Mouse (Mus musculus): Measurements from ENCODE around the gene Ms4a10.
A peak's percentile ranks its signal among the peaks of the same experiment; 100 is the strongest.

- peak; percentile 78 for TF ChIP-seq USF1 (IDR thresholded peaks at IDR 0.05; ENCODE audit: low read depth, low read length)
- no peak for TF ChIP-seq MAFK (IDR thresholded peaks at IDR 0.05; ENCODE audit: borderline replicate concordance, low read depth, low read length)
- no peak for TF ChIP-seq ELF1 (IDR thresholded peaks at IDR 0.05; ENCODE audit: low read depth, low read length)
- no peak for TF ChIP-seq POLR2A (IDR thresholded peaks at IDR 0.05; ENCODE audit: control insufficient read depth in 1 of 2, insufficient read depth in 1 of 2, low read depth in 1 of 2, low read length in 2 of 2, poor library complexity in 1 of 2)
- no peak for TF ChIP-seq TBP (IDR thresholded peaks at IDR 0.05; ENCODE audit: low read depth, low read length)
- no peak for TF ChIP-seq CTCF (IDR thresholded peaks at IDR 0.05 in 2 of 3, conservative IDR thresholded peaks at IDR 0.05 in 1 of 3; ENCODE audit: control insufficient read depth in 1 of 3, insufficient read depth in 1 of 3, low read depth in 2 of 3, low read length in 3 of 3, poor library complexity in 1 of 3, severe bottlenecking in 1 of 3)
- TF ChIP-seq TAL1 (IDR thresholded peaks at IDR 0.05; ENCODE audit: low read length) = no peak
- no peak for TF ChIP-seq MAX (IDR thresholded peaks at IDR 0.05; ENCODE audit: low read length)
- TF ChIP-seq ZMIZ1 (IDR thresholded peaks at IDR 0.05; ENCODE audit: low read depth, low read length) = no peak
- TF ChIP-seq UBTF (IDR thresholded peaks at IDR 0.05; ENCODE audit: borderline replicate concordance, insufficient read depth, low read depth, low read length) = no peak
- TF ChIP-seq KAT2A (conservative IDR thresholded peaks at IDR 0.05; ENCODE audit: low read depth, low read length) = no peak
- no peak for TF ChIP-seq SIN3A (IDR thresholded peaks at IDR 0.05; ENCODE audit: low read length)
- TF ChIP-seq ZC3H11A (IDR thresholded peaks at IDR 0.05; ENCODE audit: low read depth, low read length) = no peak
- no peak for TF ChIP-seq POLR2AphosphoS2 (IDR thresholded peaks at IDR 0.05; ENCODE audit: low read length)
Measured at GRCm38 (mm10) chr19:10975187-10975586, 717 bp upstream of the Ms4a10 start.
